Mouse (Mus musculus) thymus, postnatal 36 days (tissue): ENCODE measurements around the gene Trak2.
"Not testable (repeated sequence)": the region's sequence is repeated elsewhere in the genome, so short reads cannot be mapped to it uniquely, and the experiment has no call there.

ENCODE experiments used
- DNase-seq, 2 experiments: peaks; one replicate each; pipeline ENCODE4 v3.0.0; 2022; ENCODE audit warnings: mixed read lengths in 2 of 2

Trak2 gene

DNA sequence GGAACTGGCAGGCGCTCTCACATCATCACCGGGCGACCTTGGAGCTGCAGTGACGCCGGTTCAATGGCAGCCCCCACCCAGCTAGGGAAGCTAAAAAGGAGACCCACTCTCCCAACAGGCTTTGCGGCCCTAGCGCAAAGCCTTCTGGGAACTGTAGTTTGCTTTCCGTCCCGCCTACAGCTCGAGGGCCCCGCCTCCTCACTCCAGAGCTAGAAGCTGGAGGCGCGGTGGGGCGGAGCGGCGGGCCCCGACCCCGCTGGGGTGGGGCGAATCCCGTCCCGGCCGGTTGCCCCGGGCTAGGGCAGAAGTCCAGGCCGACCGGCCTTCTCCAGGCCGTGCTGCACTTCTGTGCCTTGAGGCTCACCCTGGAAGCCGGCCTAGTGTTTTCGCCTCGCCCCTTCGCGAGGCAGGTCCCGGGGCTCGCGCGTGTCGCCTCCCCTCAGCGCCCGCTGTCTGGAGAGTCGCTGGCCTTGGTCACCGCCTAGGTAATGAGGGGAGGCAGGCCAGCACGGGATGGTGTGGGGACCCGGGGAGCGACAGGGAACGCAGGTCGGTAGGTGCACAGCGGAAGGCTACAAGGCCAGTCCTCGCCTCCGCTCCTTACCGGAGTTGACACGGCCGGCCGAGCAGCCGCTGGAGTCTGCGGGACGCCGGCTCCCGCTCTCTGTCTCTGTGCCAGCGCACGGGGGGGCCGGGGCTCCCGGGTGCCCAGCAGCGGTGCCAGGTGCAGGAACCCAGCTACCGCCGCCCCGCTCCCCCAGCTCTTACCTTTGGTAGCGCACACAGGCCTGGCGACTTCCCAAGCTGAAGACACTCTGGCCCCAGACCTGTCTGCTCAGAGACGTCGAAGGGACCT is at the start of gene Trak2, which contains the start of gene Stradb:
Gene Trak2 (minus strand): TSS at position 65 of the 856 bp plus-strand sequence.
Gene Stradb (plus strand): TSS at position 157 of the 856 bp plus-strand sequence.
- DNase-seq = peak; percentile 94 to 98

DNA sequence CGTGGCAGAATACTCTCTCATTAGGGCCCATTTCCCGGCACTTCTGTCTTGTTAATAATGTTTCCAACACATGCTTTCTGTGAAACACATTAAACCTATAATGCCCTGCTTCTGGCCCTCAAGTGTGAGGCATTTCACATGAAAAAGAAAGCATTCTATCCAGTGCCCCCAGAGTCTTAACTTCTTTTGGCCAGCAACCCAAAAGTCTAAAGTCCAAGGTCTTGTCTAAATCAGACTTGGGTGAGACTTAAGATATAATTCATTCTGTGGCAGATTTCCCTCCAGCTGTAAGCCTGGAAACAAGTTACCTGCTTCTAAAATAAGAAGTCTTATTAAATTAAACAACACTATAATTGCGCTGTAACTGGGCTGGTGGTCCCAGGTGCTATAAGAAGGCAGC is 48.3 kb upstream of the Trak2 start:
- DNase-seq = no peak

DNA sequence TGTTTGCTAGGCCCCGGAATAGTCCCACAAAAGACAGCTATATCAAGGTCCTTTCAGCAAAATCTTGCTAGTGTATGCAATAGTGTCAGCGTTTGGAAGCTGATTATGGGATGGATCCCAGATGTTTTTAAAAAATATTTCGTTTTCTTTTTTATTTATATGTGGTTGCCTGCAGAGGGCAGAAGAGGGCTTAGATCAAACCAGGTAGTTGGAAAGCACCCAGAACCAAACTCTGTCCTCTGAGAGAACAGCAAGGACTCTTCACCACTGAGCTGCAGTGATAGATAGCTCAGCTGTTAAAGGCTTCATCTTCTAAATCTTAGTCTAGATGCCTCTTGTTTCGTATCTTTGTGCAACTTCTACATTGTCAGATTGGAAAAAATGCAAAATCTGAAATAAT is 36.0 kb upstream of the Trak2 start:
- no peak for DNase-seq

DNA sequence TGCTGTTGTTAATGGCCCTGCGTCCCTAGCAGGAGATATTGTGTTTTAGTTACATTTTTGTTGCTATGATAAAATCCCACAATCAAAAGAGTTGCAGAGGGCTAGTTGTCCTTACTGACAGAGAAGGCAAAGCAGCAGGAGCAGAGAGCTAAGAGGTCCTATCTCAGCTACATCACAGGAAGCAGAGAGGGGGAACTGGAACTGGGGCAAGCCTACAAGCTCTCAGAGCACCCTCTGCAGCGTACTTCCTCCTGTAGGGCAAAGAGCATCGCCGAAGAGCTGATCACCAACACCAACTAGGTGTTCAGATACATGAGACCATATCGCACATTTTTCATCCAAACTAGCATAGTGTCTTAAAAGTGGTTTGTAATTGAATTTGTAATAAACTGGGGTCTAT is 22.1 kb upstream of the Trak2 start:
- DNase-seq = no peak

DNA sequence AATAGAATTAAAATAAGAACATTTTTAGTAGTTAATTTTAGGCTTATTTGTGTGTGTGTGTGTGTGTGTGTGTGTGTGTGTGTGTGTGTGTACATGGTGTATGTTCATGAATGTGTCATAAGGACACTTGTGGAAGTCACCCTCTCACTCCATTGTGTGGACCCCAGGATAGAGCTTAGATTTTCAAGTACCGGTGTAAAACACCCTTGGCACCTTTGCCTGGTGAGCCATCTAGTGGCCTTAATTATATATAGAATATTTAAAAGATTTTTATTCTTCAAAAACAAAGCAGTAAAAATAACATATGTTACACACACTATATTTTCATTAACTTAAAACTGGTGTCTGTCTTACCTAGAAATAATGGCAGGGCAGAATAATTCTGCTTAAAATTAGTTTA is 20.5 kb upstream of the Trak2 start:
- no peak for DNase-seq

DNA sequence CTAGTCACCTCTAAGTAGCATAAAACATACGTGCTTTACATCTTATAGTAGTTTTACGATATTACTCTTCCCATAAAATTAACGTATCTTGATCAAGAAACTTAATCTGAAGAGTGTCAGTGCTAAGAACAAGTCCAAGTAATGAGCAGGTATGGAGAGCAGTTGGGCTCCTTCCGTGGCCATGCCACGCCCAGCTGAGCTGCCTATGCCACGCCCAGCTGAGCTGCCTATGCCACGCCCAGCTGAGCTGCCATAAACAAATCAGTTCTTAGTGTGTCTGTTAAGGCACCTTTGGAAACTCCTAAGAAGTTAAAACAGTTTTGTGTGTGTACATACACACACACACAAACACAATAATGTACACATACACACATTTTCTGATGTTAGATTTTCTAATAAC is 19.9 kb upstream of the Trak2 start:
- DNase-seq = no peak

DNA sequence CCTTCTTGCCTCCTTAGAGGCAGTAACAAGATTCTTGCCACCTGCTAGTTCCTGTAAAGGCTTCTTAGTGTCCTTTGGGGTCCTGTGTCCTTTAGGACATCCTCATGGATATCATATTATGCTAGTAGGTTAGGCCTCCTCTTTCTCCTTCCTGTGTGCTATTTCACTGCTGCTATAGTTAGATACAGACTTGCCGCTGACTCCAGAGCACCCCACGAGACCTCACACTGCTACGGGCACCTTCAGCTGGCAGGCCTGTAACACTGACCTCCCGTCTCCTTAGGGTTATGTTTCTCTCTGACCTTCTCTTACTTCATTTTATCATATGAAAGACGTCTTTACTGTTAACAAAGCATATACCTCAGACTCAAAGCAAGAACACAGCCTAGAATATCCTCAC is 11.4 kb upstream of the Trak2 start:
- no peak for DNase-seq

DNA sequence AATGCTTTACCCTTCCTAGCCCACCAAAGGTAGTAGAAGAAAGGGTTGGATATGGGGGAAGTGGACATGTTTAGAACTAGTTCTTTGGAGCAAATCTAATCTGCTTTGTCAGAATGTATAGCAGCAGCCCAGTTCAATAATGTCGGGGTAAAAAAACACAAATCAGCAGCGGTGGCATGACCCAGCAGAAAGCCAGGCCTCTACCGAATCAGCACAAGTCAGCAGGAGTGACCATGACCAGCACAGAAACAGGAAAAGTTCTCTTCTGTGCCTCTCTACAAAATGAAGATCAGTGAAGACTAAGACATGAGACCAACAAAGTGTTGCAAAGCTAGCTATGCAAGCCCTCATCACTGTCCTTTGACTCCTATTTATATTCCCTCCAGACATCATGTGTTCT is 9.0 kb upstream of the Trak2 start:
- no peak for DNase-seq

DNA sequence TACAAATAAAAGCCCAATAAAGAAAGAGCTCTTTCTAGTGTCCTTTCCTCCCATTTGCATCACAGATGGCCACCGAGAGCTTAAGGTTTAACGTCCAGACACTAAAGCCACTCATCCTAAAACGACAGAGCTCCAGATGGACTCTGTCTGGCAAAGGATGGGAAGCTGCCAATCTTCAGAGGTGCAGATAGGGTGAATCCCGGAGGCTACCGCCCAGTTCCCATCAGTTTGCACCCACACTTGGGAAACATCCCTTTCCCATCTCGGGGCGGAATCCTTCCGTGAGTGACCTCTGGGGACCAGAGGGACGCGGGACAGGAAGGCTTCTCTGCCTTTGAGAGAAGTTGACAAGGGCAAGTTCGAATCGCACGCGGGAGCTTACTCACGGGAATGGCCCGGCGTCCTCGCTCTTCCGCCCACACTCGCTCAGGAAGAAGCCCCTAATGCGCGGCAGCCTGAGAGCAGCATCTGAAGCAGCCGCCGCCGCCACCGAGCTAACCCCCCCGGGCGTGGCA is 322 bp downstream of the Trak2 start:
- DNase-seq = no peak

DNA sequence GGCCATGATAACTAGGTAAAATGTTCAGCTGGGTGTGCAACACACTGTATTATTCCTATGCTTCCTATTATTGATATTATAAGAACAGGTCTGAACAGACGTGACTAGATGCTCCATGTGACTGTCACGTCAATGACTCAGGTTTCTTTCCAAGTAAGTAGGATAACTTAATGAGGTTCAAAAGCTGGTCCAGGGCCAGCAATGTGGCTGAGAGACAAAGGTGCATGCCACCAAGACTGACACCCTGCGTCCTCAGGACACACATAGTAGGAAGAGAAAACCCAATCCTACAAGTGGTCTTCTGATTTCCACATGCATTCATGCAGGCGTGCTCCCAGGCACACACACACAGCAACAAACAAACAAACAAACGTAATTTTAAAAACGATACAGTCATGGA is 2.1 kb downstream of the Trak2 start:
- DNase-seq = no peak

DNA sequence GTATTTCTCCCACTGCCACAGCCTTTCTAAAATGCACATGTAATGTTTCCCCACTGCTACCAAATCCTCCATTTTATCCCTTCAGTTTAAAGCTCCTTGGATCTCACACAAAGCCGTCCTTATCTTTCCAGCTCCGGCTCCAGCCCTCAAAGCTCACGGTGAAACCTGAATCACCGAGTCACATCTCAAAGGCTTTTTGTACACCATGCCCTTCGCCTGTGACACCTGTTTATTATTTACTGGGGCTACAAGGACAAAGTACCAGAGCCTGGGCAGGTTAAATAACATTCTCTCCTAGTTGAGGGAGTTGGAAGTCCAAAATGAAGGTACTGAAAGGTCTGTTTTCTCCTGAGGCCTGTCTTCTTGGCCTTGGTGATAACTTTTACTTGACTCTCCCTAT is 3.2 kb downstream of the Trak2 start:
- DNase-seq = no peak

DNA sequence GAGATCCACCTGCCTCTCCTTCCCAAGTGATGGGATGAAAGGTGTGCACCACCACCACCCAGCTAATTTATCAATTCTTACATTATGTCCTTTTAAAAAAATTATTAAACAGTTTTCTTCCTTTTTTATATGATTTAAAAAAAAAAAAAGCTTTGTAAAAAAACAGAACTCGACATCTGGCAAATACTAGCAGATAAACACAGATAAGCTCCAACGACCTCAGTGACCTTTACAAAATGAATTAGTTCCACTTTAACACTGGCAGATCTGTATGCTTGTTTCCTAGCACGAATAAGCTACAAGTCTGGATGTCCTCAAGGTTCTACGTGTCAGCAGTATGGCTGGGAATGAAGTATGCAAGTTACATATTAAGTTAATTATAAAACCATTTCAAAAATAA is 5.7 kb downstream of the Trak2 start:
- no peak for DNase-seq

DNA sequence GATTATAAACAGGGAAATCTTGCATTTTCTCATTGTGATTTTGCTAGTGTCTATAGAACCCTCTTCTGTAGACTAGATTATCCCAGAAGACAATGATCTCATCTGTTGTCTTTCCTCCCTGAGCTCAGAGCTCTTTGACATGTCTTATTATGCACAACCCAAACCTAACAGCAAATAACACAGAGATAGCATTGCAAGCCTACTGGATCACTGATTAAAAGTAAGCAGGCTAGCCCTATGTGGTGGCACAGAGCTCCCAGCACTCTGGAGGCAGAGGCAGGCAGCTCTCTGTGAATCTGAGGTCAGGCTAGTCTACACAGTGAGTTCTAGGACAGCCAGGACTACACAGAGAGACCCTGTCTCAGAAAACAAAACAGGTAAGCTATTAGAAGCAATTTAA is 10.4 kb downstream of the Trak2 start:
- no peak for DNase-seq

DNA sequence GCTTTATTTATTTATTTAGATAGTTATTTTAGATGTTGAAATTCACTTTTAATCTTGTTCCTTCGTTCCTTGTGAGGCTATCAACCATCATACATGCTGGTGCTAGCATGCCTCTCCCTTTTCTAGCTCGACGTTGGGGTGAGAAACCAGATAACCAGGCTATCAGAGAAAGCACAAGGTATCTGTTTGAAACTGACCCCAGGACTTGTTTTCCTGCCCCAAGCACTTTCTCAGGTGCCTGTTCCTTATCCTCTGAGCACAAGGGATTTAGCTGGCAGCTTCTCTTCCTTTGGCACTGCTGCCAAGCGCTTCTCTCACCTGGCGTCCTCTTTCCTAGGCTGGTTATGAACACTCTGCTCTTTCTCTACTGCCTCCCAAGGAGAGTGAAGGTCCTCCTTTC is 10.8 kb downstream of the Trak2 start:
- no peak for DNase-seq

DNA sequence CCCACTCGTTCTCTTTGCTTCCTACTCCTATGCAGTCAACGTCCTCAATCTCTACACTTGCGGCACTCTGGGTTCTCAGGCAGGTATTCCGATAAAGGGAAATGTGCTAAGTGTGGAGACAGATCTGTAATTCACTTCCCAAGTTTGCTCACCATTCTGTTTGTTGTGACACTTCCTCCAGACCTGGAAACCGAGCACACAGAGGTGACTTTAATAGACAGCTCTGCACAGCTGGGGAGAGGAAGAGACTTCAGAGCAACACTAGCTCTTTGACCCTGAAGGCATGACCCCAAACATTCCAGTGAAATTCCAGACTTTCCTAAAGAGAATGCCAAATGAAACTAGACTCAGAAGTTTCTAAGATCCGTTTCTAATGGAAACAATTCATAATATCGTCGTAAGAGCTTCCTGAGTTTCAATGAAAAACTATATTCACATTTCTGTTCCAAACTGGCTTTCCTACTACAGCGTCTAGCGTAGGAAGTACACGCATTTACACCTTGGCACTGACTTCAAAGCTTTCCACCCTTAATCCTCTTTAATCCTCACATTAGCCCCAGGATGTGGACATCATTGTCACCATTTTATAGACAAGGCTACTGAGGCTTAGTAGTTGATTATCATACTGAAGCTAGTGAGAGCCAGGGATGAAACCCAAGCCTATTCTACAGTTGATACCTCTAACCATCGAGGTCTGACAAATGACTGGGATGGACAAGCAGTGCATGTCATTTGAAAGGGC is 11.9 kb downstream of the Trak2 start:
- no peak for DNase-seq

DNA sequence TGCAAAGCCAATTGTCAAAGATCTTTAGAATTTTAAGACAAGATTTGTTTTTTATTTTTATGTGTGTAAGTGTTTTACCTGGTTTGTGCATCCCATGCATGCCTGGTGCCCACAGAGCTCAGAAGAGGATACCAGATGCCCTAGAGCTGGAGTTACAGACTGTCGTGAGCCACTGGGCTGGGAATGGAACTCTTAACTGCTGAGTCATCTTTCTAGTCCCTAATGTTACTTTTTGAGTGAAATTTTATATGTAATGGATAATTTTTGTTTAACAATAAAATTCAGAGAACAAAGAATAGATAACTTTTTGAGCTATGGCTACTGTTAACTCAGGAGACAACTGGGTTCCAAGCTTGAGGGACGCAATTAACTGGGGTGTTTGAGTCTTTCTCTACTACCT is 13.5 kb downstream of the Trak2 start:
- DNase-seq = no peak

DNA sequence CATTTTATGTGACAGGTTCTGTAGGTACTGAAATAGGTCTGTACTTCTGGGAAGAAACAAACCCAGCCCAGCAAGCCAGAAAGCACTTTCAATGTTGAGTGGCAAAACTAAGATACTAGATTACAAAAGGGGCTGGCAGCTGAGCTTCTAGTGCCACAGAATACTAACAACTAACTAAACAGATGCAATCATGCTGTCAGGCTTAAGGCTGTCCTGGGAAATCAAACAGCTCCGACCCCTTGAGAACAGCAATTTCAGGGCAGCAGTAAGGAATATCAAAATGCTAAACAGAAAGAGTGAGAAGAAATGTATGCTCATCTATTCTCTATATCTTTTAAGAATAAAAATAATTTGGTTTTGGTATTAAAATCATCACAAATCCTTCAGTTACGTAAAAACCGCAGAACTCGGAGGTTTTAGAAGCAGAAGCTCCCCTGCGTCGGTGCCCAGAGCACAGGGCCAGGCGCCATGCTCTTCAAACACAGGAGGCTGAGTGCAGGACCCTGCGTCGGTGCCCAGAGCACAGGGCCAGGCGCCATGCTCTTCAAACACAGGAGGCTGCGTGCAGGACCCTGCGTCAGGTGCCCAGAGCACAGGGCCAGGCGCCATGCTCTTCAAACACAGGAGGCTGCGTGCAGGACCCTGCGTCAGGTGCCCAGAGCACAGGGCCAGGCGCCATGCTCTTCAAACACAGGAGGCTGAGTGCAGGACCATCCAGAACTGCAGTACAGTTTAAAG is 14.3 kb downstream of the Trak2 start:
- DNase-seq = not testable (repeated sequence)

DNA sequence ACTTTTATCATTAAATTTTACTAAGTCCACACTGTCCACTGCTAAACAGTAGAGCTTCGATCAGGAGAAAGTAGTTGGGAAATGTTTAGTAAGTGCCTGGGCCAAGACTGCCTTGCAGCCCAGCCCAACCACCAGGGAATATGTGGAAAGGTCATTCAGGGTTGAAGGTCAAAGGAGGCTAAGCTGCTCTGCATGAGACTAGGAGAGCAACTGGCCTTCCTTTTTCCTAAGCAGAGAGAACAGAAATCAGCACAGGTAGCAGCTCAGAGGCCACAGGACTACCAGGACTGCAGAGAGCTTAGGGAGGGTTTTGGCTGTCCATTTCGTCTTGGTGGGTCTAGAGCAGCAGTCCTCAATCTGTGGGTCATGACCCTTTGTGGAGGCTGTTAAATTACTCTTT is 15.3 kb downstream of the Trak2 start:
- no peak for DNase-seq

DNA sequence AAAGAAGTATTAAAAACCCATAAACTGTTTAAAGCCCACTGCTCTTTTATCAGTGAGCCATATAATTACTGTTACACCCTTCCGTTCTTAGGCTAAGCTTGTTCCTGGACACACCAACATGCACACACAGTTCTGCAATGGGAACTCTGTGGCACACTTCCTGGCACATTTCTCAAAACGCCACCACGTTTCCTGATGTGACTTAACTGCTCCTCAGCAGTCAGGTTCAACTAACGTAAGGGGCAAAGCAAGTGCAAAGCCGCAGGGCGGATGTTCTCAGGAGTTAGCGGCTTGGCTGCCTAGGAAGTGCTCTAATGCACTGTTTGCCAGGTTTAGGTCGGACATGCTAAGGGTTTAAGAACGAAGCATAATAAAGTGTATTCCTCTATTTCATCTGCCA is 17.0 kb downstream of the Trak2 start:
- DNase-seq = peak; percentile 68 to 78

DNA sequence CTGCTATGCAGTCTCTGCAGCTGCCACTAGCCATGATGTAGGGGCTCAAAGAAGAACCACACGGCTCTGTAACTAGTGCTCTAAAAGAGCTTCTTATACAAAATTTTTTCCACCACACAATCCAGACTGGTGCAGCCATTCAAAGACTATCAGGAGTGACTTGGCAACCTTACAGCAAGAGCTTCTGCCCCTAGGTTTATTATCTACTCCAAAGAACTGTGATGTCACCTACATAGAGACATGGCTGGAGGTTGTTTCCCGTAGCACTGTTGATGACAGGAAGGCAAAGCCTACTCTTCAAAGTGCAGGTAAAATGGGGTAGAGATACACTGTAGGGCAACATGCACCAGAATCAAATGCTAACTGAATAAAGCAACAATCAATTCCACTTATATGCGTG is 17.5 kb downstream of the Trak2 start:
- DNase-seq = no peak

DNA sequence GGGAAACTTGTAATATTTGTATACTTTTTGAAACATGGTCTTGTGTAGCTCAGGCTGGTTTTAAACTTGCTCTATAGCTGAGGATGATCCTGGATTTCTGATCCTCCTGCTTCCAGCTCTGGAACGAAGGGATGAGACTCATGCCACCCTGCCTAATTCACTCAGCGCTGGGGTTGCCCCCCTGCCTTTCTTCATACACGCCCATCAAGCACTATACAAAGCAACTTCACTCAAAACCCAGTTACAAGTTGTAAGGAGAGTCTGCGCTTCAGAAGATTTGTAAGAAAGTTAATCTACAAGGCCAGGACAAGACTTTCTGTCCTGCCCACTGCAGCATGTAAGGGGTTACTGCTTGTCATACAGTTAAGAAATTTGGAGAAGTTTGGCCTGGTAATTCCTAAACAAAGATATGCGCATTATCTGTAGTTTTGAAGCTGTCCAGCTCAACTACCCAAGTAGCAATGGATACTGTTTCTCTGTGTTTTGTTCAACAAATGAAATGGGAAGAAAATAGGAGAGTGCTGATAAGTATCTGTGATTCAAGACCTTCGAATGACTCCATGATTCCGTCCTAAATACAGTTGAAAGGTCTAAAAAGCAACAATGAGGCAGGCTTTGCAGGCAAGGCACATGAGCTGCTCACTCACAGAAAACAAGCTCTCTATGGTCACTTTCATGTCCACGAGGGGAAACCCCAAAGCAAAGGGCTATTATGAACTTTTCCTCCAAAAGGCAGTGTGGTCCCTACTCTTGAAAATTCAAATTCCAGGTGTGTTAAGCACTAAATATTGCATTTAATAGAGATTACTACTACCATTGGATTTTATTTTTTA is 18.4 kb downstream of the Trak2 start:
- DNase-seq = no peak

DNA sequence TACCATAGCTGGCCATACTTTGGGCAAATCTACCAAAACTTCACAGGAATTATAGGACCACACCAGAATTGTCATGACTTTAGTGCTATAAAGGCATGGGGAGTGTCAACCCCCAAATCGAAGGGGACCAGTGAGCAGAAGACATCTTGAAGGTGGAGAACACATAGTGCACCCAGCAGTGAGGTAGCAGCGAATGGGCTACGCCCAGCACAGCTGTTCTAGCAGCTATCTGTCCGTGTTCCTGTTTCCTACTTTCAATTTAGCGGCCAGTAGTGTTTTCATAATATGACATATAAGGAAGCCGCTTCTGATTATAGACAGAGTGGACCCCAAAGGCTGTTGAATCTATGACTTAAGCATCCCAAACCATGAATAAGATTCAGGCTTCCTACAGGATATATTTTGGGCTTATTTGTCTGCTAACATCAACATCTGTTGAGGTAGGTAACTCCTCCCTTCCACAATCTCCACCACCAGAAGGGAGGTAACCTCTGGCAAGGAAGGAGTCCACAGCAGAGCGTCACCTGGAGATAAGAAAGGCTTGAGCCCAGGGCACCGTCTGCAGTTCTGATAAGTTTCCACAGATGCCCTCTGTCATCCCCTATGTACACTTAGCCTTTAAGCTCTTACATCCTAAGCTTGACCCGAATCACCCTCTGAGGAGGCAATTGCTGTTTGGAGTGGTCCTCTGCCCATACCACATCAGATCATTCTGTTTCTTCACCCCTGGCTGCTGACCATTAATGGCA is 19.4 kb downstream of the Trak2 start:
- peak; percentile 22 to 31 for DNase-seq
